Mouse (Mus musculus): Measurements from ENCODE around the gene Cnih2.

Gene Cnih2

DNA sequence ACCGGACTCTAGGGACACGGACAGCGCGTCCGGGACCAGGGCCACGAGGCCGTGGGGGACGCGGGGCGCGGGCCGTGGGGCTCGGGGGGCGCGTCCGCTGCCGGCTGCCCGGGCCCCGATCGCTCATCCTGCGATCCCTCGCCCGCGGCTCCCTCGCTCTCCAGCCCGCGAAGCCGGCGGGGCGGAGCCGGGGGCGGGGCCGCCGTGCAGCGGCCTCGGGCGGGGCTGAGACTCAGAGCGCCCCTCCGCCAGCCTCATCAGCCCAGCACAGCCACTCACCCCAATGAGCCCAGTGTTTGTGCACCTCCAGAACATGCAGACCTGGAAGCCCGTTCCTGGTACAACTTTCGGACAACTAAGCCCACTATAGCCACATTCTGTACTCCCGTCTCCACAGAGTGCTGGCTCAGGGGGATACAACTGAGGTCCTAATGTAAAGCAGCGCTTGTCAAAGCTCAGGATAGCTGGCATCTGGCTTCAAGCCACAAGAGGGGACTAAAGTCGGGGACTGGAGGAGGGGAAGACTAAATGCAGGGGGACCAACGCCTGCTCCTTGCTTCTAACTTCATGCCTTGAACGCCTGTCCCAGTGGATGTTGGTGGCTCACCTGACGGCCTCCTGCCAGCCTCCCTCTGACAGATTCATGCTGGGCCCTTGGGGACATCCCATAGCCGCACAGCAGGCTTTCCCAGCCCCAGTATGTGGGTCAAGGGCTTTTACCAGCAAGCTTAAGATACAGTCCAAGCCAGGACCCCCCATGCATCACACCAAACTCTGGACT, at the start of gene Cnih2:
TSS of gene Cnih2 (minus strand) at position 159 of the 781 bp plus-strand sequence.
- peak in 1 of 2 experiments; percentile 69 for DNase-seq (ENCODE audit: low spot score in 2 of 2)

GRCm38 (mm10) chr19:5139640-5140039, 41.3 kb upstream of the Cnih2 start:
- peak; percentile 82 to 92 for DNase-seq (ENCODE audit: low spot score in 2 of 2)

DNA sequence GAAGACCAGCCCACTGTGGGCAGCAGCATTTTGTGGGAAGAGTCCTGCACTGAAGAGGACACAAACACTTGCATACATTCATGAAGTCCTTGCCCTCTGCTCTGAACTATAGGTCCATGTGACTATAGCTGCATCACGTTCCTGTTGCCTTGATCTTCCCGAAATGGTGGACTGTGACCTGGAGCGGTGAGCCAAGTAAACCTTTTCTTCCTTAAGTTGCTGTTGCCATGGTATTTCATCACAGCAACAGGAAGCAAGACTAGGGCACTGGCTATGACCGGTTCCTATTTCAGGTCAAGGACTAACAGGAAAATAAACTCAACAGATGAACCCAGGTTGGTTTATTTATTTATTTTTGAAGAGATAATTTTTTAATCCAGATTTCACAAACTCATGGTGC, 32.9 kb upstream of the Cnih2 start:
- no peak for DNase-seq (ENCODE audit: low spot score in 2 of 2)

- no peak for DNase-seq (ENCODE audit: low spot score in 2 of 2)
Observed at GRCm38 (mm10) chr19:5129770-5130169, 31.4 kb upstream of the Cnih2 start.

- no peak for DNase-seq (ENCODE audit: low spot score in 2 of 2)
Observed at GRCm38 (mm10) chr19:5124055-5124614, 25.8 kb upstream of the Cnih2 start.

- no peak for DNase-seq (ENCODE audit: low spot score in 2 of 2)
Observed at GRCm38 (mm10) chr19:5123241-5123640, 24.9 kb upstream of the Cnih2 start.

- DNase-seq (ENCODE audit: low spot score in 2 of 2), result no peak
Observed at GRCm38 (mm10) chr19:5122492-5122891, 24.2 kb upstream of the Cnih2 start.

- no peak for DNase-seq (ENCODE audit: low spot score in 2 of 2)
Observed at GRCm38 (mm10) chr19:5118384-5118698, 20.0 kb upstream of the Cnih2 start, which contains the start of gene Klc2. Gene Klc2 (minus strand): TSS chr19:5118560.

GRCm38 (mm10) chr19:5117494-5118383, 19.4 kb upstream of the Cnih2 start:
- DNase-seq (ENCODE audit: low spot score in 2 of 2), result peak; percentile 91 to 93

DNA sequence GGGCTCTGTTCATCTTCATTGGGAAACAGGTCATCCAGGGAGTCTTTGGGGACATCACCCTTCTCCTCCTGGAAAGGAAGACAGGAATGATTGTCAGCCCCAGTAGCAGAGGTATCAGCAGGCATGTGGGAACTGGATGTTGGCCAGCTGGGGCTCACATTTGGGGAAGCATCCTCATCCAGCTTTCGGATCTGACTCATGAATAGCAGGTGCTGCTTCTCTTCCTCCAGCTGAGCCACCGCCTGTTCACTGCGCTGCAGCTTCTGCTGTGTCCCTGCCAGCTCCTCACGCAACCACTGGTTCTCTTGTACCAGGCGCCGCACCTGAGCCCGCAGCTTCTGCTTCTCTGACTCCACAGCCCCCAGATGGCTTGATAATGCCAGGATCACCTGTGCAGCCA, 15.5 kb upstream of the Cnih2 start:
- DNase-seq (ENCODE audit: low spot score in 2 of 2), result peak; percentile 61 to 66

GRCm38 (mm10) chr19:5109659-5110453, 11.5 kb upstream of the Cnih2 start:
- no peak for DNase-seq (ENCODE audit: low spot score in 2 of 2)

DNA sequence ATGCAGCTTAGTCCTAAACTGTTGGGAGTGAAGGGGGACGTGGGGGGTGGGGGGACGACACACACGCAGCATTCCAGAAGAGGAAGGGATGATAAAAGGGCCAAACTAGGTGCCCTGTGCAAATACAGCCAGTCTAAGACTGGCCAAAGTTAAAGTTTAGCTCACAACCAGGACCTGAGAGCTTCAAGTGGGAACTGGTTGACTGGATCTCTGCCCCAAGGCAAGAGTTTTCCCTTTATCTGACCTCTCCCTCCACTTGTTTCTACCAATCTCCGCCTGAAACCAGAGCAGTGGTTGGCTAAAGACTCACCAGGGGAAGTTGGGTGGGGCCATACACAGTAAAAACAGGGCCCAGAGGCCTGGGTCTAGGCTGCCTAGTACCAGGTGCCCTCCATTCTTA, 10.4 kb upstream of the Cnih2 start:
- DNase-seq (ENCODE audit: low spot score in 2 of 2), result no peak

- no peak for DNase-seq (ENCODE audit: low spot score in 2 of 2)
Observed at GRCm38 (mm10) chr19:5108271-5108575, 9.9 kb upstream of the Cnih2 start.

- DNase-seq (ENCODE audit: low spot score in 2 of 2), result no peak
Observed at GRCm38 (mm10) chr19:5107556-5108270, 9.4 kb upstream of the Cnih2 start.

- peak; percentile 98 to 99 for DNase-seq (ENCODE audit: low spot score in 2 of 2)
Observed at GRCm38 (mm10) chr19:5106731-5107191, 8.4 kb upstream of the Cnih2 start, which contains the start of gene Rab1b. Gene Rab1b (minus strand): TSS chr19:5107072.

GRCm38 (mm10) chr19:5106074-5106473, 7.8 kb upstream of the Cnih2 start:
- no peak for DNase-seq (ENCODE audit: low spot score in 2 of 2)

DNA sequence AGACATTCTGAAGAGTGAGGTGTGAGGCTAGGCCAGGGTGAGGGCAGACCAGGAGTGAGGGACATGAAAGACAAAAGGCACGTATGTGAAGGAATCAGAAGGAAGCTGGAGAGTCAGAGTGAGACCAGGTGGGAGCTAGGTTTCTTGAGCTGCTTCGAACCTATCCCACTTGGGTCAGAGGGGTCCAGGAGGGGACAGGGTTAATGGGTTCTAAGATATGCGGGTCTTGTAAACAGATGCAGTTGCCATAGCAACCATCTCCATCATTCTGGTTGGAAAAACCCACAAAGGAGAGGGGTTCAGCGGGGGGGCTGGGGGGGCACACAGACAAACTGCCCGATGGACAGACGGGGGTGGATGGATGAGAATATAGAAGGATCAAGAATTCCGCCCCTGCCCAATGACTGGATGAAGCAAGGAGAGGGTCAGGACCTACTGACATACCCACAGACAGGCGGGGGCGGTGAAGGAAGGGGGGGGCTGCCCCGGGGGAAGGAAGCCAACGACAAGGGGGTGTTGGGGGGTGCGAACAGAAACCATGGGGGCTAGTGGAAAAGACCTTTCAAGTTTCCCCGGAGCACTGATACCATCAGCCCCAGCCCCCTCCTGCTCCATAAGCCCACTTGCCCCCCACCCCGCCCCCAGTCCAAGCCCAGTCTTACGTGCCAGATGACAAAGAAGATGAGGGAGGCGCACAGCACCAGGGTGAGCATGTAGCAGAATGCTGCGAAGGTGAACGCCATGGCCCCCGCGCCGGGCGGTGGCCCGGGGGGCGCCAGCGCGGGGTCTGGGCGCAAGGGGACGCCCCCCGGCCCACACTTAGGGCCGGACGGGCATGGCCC, 579 bp downstream of the Cnih2 start:
- DNase-seq (ENCODE audit: low spot score in 2 of 2), result no peak

DNA sequence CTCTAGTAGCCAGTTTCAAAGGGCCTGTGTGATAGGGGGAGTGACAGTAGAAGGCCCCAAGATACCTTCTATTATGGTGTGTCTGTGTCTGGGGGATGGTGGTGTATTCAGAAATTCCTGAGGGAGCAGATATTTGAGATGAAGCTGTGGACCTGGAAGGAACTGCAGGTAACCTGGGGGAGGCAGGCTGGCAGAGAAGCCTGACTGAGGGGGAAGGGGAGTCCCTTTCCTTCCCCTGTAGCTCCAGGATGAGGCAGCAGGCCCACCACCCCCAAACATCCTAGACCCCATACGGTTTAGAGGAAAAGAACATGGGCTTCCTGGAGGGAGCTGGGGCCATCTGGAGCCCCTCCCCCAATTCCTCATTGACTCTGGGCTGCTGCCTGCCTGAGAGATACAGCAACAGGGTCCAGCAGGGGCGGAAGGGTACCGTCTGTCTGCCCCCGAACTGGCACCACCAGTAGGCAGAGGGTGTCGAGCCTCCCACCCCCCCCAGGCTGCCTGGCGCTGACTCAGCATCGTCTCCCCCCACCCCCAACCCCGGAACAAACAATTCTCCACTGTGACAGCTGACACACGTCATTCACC, 2.3 kb downstream of the Cnih2 start:
- no peak for DNase-seq (ENCODE audit: low spot score in 2 of 2)

- DNase-seq (ENCODE audit: low spot score in 2 of 2), result peak in 1 of 2 experiments; percentile 63
Observed at GRCm38 (mm10) chr19:5094746-5095417, 3.4 kb downstream of the Cnih2 start.

Measured in right cerebral cortex, adult 2 months (tissue).